Mouse (Mus musculus): ENCODE results near the gene Actc1. TPM values are rescaled to one million over a fixed set of nuclear protein-coding genes. Genes with fewer than 3 reads are reported as not detected.

Gene Actc1
- polyA plus RNA-seq, 1 experiment from 2014 or later, result 23.0 TPM

DNA sequence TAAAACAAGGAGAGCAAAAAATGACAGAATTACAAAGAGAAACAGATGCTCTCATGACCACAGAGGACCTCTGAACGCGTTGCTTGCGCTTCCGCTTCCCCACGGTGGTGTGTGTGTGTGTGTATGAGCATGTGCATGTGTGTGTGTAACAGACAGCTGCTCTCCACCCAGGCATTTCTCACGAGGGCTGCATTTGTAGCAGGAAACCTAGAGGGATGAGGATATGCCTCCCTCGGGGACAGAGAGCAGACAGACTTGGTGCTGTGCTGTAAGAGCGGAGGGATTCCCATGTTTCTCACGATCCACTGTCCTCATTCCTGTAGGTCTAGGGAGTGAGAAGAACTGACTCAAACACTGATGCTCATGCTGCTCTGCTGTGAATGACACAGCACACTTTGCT is 40.2 kb upstream of the Actc1 start:
- no peaks in the 10 kb centered on the region for H3K27me3 ChIP-seq (ENCODE audit: control insufficient read depth, insufficient read depth, low read length)
- no peak overlapping the region for H3K9ac ChIP-seq (ENCODE audit: low read depth, low read length)
- H3K36me3 ChIP-seq (ENCODE audit: control insufficient read depth, insufficient read depth, low read length), result no peaks in the 10 kb centered on the region
- H3K4me2 ChIP-seq (replicated peaks; ENCODE audit: low read depth, low read length), result no peak overlapping the region
- WGBS, result 77% methylated on average over 9 of the region's 9 CpGs
- no peaks in the 10 kb centered on the region for H3K4me1 ChIP-seq (replicated peaks; ENCODE audit: control insufficient read depth, insufficient read depth, low read length)
- DNase-seq (ENCODE audit: low spot score) (peak; percentile 8), ATAC-seq (ENCODE audit: low FRiP score) (no peak)
- no peak overlapping the region for H3K27ac ChIP-seq (ENCODE audit: low read depth, low read length)
- H3K4me3 ChIP-seq (ENCODE audit: low read depth, low read length), result no peak overlapping the region
- H3K9me3 ChIP-seq (ENCODE audit: control insufficient read depth, low read length), result no peaks in the 10 kb centered on the region

DNA sequence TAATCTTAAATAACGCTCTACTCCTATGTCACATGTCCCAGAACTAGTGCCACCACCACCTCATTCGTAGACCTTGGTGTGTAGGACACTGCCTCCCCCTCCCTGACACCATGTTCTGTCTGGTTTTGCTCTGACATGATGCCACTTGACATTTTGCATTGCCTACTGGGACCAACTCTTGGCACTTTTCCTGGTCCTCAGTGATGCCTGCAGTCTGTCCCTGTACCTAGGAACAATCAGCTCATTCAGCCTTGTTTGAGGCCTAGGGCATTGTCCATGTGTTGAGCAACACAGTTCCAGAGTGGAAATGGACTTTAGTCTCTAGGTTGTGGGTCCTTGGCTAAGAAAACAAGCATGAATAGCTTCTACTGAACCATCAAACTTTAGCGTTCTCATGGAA is 36.5 kb upstream of the Actc1 start:
- no peak overlapping the region for H3K4me3 ChIP-seq (ENCODE audit: low read depth, low read length)
- WGBS, result 80% methylated on average over 3 of the region's 3 CpGs
- no peak overlapping the region for H3K27ac ChIP-seq (ENCODE audit: low read depth, low read length)
- H3K4me1 ChIP-seq (replicated peaks; ENCODE audit: control insufficient read depth, insufficient read depth, low read length), result no peaks in the 10 kb centered on the region
- H3K27me3 ChIP-seq (ENCODE audit: control insufficient read depth, insufficient read depth, low read length), result no peaks in the 10 kb centered on the region
- no peak overlapping the region for H3K4me2 ChIP-seq (replicated peaks; ENCODE audit: low read depth, low read length)
- DNase-seq (ENCODE audit: low spot score), result no peak
- no peaks in the 10 kb centered on the region for H3K36me3 ChIP-seq (ENCODE audit: control insufficient read depth, insufficient read depth, low read length)
- no peak for ATAC-seq (ENCODE audit: low FRiP score)
- no peaks in the 10 kb centered on the region for H3K9me3 ChIP-seq (ENCODE audit: control insufficient read depth, low read length)
- H3K9ac ChIP-seq (ENCODE audit: low read depth, low read length), result no peak overlapping the region

DNA sequence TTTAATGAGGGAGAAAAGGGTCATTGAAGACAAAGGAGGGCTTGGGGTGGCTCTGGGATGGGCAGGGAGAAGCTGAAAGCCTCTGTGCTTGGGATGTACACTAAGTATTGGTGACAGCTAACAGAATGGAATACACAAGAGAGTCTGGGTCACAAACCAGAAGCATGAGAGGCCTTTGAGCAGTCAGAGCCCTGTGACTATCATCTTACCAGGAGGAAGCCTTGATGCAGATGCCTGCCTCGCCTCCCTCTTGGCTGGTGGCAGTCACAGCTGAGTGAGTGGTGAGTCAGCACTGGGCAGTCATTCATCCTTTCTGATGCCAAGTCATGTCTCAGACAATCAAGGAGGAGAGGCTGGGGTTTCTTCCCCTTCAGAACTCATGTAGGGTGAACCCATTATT is 33.9 kb upstream of the Actc1 start:
- Histone ChIP-seq H3K27me3 (ENCODE audit: control insufficient read depth, insufficient read depth, low read length) (no peaks in the 10 kb centered on the region), H3K9ac (ENCODE audit: low read depth, low read length) (no peak overlapping the region), H3K4me2 (replicated peaks; ENCODE audit: low read depth, low read length) (no peak overlapping the region), H3K27ac (ENCODE audit: low read depth, low read length) (no peak overlapping the region), H3K9me3 (ENCODE audit: control insufficient read depth, low read length) (no peaks in the 10 kb centered on the region), H3K4me1 (replicated peaks; ENCODE audit: control insufficient read depth, insufficient read depth, low read length) (no peaks in the 10 kb centered on the region), H3K36me3 (ENCODE audit: control insufficient read depth, insufficient read depth, low read length) (no peaks in the 10 kb centered on the region), H3K4me3 (ENCODE audit: low read depth, low read length) (no peak overlapping the region)
- no peak for DNase-seq (ENCODE audit: low spot score)
- WGBS, result 85% methylated on average over 1 of the region's 1 CpGs
- no peak for ATAC-seq (ENCODE audit: low FRiP score)

DNA sequence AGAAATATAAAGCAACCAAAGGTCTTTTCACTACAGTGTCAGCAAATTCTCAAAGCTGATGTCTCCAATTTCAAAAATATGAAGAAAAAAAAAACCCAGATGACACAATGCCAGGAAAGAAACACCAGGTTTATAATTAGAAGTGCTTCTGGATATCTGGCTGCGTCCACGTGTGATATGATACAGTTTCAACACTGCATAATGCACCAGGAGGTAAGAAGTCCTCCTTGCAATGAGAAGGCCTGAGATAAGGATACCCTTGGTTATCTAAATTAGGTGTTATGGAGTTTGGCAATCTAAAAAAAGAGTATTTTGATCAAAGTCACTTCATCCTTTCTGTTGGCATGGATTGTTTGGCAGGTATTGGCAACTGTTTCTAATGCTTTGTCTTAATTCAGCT is 18.5 kb upstream of the Actc1 start:
- Histone ChIP-seq H3K36me3 (ENCODE audit: control insufficient read depth, insufficient read depth, low read length) (no peaks in the 10 kb centered on the region), H3K4me1 (replicated peaks; ENCODE audit: control insufficient read depth, insufficient read depth, low read length) (no peaks in the 10 kb centered on the region), H3K9ac (ENCODE audit: low read depth, low read length) (no peak overlapping the region), H3K27ac (ENCODE audit: low read depth, low read length) (no peak overlapping the region), H3K4me3 (ENCODE audit: low read depth, low read length) (no peak overlapping the region), H3K27me3 (ENCODE audit: control insufficient read depth, insufficient read depth, low read length) (no peaks in the 10 kb centered on the region), H3K4me2 (replicated peaks; ENCODE audit: low read depth, low read length) (no peak overlapping the region), H3K9me3 (ENCODE audit: control insufficient read depth, low read length) (no peaks in the 10 kb centered on the region)
- ATAC-seq (ENCODE audit: low FRiP score), result no peak
- 92% methylated on average over 2 of the region's 2 CpGs for WGBS
- DNase-seq (ENCODE audit: low spot score), result no peak

DNA sequence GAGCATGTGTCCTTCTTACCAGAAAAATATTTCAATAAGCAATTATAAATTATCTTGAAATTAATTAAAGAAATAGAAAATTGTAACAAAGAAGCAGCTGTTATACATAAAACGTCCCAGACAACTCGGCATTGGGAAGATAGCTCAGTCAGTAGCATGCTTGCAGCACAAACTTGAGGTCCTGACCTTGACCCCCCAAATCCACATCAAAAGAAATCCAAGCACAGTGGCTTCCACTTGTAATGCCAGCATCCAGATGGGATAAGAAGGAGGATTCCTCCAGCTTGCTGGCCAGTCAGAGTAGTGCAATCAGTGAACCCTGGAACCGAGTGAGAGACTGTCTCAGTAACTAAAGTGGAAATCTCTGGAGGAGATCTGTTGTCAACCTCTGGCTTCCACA is 12.9 kb upstream of the Actc1 start:
- Histone ChIP-seq H3K4me2 (replicated peaks; ENCODE audit: low read depth, low read length) (no peak overlapping the region), H3K36me3 (ENCODE audit: control insufficient read depth, insufficient read depth, low read length) (no peaks in the 10 kb centered on the region), H3K4me1 (replicated peaks; ENCODE audit: control insufficient read depth, insufficient read depth, low read length) (no peaks in the 10 kb centered on the region), H3K27me3 (ENCODE audit: control insufficient read depth, insufficient read depth, low read length) (no peaks in the 10 kb centered on the region), H3K27ac (ENCODE audit: low read depth, low read length) (no peak overlapping the region), H3K9me3 (ENCODE audit: control insufficient read depth, low read length) (no peaks in the 10 kb centered on the region), H3K9ac (ENCODE audit: low read depth, low read length) (no peak overlapping the region), H3K4me3 (ENCODE audit: low read depth, low read length) (no peak overlapping the region)
- ATAC-seq (ENCODE audit: low FRiP score), result no peak
- no peak for DNase-seq (ENCODE audit: low spot score)
- 79% methylated on average over 3 of the region's 3 CpGs for WGBS

DNA sequence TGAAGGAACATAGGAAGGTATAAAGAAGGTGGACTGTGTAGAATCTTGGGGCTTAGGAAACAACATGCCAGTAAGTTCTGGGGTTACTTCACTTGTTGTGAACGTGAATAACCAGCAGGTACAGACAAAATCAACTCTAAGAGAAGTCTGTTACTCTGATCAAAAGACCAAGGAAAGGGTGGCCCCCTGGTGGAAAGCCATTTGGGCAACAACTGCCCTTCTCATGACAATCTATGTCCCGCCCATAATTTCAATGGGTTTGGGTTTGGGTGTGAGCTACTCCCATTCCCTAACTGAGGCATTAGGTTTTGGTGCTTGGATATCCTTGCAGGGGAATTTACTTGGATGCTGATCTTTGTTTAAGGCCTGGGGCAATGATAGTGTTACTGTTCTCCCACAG is 10.7 kb upstream of the Actc1 start:
- no peaks in the 10 kb centered on the region for H3K4me1 ChIP-seq (replicated peaks; ENCODE audit: control insufficient read depth, insufficient read depth, low read length)
- H3K9me3 ChIP-seq (ENCODE audit: control insufficient read depth, low read length), result no peaks in the 10 kb centered on the region
- H3K27me3 ChIP-seq (ENCODE audit: control insufficient read depth, insufficient read depth, low read length), result no peaks in the 10 kb centered on the region
- no peak overlapping the region for H3K4me3 ChIP-seq (ENCODE audit: low read depth, low read length)
- H3K4me2 ChIP-seq (replicated peaks; ENCODE audit: low read depth, low read length), result no peak overlapping the region
- no peak overlapping the region for H3K27ac ChIP-seq (ENCODE audit: low read depth, low read length)
- 85% methylated on average over 2 of the region's 2 CpGs for WGBS
- no peak for DNase-seq (ENCODE audit: low spot score)
- no peak overlapping the region for H3K9ac ChIP-seq (ENCODE audit: low read depth, low read length)
- ATAC-seq (ENCODE audit: low FRiP score), result no peak
- no peaks in the 10 kb centered on the region for H3K36me3 ChIP-seq (ENCODE audit: control insufficient read depth, insufficient read depth, low read length)

DNA sequence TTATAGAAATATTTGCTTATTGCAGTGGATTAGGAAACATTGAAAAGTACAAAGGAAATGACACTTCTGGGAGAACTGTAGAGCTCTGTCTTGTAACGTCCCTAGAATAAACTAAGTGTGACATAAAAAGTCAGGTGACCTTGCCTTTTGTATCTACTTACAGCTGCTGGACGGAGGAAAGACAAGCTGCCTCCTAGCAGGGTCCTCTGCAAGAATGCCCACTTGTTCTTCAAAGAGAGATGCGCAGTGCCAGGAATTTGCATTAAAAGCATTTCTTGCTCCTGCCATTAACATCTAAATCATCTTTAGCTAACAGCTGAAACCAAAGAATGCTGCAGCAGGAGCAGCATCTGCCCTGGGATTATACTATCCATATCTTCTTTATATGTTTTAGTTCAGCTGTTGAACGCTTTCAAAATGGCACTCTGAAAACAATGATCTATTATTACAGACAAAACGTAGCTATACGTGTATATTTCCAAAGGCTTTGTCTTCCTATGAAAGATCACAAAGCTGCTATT is 6.8 kb upstream of the Actc1 start:
- no peak overlapping the region for H3K4me2 ChIP-seq (replicated peaks; ENCODE audit: low read depth, low read length)
- no peak overlapping the region for H3K9ac ChIP-seq (ENCODE audit: low read depth, low read length)
- no peaks in the 10 kb centered on the region for H3K27me3 ChIP-seq (ENCODE audit: control insufficient read depth, insufficient read depth, low read length)
- ATAC-seq (ENCODE audit: low FRiP score) (no peak), DNase-seq (ENCODE audit: low spot score) (no peak)
- H3K27ac ChIP-seq (ENCODE audit: low read depth, low read length), result no peak overlapping the region
- WGBS, result 39% methylated on average over 6 of the region's 6 CpGs
- H3K36me3 ChIP-seq (ENCODE audit: control insufficient read depth, insufficient read depth, low read length), result no peaks in the 10 kb centered on the region
- H3K4me3 ChIP-seq (ENCODE audit: low read depth, low read length), result no peak overlapping the region
- no peaks in the 10 kb centered on the region for H3K9me3 ChIP-seq (ENCODE audit: control insufficient read depth, low read length)
- no peaks in the 10 kb centered on the region for H3K4me1 ChIP-seq (replicated peaks; ENCODE audit: control insufficient read depth, insufficient read depth, low read length)

DNA sequence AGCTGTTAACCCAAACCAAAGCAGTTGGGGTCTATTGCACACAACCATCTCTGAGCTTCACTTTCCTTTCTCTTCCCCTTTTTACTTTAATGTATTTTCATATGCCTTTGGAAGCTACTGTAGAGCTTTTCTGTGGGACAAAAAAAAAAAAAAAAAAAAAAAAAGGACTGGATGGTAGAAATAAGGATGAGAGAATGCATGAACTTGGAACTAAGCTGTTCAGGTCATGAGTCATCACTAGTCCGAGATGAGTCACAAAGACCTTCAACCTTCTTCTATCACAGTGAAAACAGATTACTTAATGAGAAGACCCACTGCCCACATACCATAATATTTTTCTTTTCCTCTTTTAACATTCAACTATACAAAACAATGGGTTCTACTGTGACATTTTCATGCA is 6.3 kb upstream of the Actc1 start:
- 65% methylated on average over 1 of the region's 1 CpGs for WGBS
- H3K9ac ChIP-seq (ENCODE audit: low read depth, low read length), result no peak overlapping the region
- no peak overlapping the region for H3K27ac ChIP-seq (ENCODE audit: low read depth, low read length)
- H3K36me3 ChIP-seq (ENCODE audit: control insufficient read depth, insufficient read depth, low read length), result no peaks in the 10 kb centered on the region
- H3K4me1 ChIP-seq (replicated peaks; ENCODE audit: control insufficient read depth, insufficient read depth, low read length), result no peaks in the 10 kb centered on the region
- no peak for ATAC-seq (ENCODE audit: low FRiP score)
- H3K4me2 ChIP-seq (replicated peaks; ENCODE audit: low read depth, low read length), result no peak overlapping the region
- DNase-seq (ENCODE audit: low spot score), result no peak
- H3K4me3 ChIP-seq (ENCODE audit: low read depth, low read length), result no peak overlapping the region
- no peaks in the 10 kb centered on the region for H3K9me3 ChIP-seq (ENCODE audit: control insufficient read depth, low read length)
- H3K27me3 ChIP-seq (ENCODE audit: control insufficient read depth, insufficient read depth, low read length), result no peaks in the 10 kb centered on the region

DNA sequence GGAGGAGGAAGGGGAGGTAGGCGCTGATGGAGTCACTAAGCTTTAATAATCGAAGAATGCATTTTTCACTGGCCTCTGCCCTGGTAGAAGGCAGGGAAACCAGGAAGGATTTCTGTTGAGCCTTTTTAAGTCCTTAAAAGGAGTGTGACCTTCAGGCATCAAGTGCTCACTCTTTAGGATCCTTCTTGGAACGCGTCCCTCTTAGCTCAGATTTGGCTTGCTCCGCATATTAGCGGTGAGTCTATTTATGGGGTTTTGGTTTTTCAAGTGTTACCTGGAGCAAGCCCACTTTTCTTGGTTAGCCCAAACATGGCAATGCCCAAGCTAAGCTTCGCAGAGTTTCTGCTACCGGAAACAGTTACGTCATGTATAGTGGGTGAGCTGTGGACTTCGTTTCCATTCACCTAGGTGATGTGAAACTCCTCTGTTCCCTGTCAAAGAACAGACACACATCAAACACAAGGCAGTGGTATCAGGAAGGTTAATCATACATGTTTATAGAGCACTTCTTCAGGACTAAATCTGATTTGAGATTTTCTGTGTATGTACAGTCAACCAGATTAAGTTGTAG is 5.0 kb upstream of the Actc1 start:
- H3K27me3 ChIP-seq (ENCODE audit: control insufficient read depth, insufficient read depth, low read length), result no peaks in the 10 kb centered on the region
- 95% methylated on average over 10 of the region's 10 CpGs for WGBS
- no peak overlapping the region for H3K4me2 ChIP-seq (replicated peaks; ENCODE audit: low read depth, low read length)
- ATAC-seq (ENCODE audit: low FRiP score), result no peak
- DNase-seq (ENCODE audit: low spot score), result no peak
- H3K4me3 ChIP-seq (ENCODE audit: low read depth, low read length), result no peak overlapping the region
- H3K4me1 ChIP-seq (replicated peaks; ENCODE audit: control insufficient read depth, insufficient read depth, low read length), result no peaks in the 10 kb centered on the region
- H3K9ac ChIP-seq (ENCODE audit: low read depth, low read length), result no peak overlapping the region
- no peaks in the 10 kb centered on the region for H3K36me3 ChIP-seq (ENCODE audit: control insufficient read depth, insufficient read depth, low read length)
- H3K27ac ChIP-seq (ENCODE audit: low read depth, low read length), result no peak overlapping the region
- H3K9me3 ChIP-seq (ENCODE audit: control insufficient read depth, low read length), result no peaks in the 10 kb centered on the region

Data from hindbrain, embryonic 11.5 days (tissue).